Mouse (Mus musculus) embryonic fibroblast, embryonic 13.5 days (primary cell): ENCODE results near the gene Tnik. TPM values are rescaled to one million over a fixed set of nuclear protein-coding genes. Genes with fewer than 3 reads are reported as not detected.

ENCODE experiments used
- H3K27ac ChIP-seq: 2 replicates; pipeline ENCODE4 v1.5.1; 2012; ENCODE audit warnings: low read length, control low read depth, inconsistent platforms; ENCODE audit not compliant: insufficient read depth
- H3K4me1 ChIP-seq: 2 replicates; pipeline ENCODE4 v1.6.1; 2011; ENCODE audit warnings: low read length; ENCODE audit not compliant: control insufficient read depth, insufficient read depth
- H3K4me3 ChIP-seq: 2 replicates; pipeline ENCODE4 v1.5.1; 2011; ENCODE audit warnings: mild to moderate bottlenecking, control low read depth, low read length; ENCODE audit not compliant: insufficient read depth
- CTCF ChIP-seq: IDR thresholded peaks from 2 replicates; pipeline ENCODE4 v1.5.1; 2011; ENCODE audit warnings: mild to moderate bottlenecking, control low read depth, low read length, moderate library complexity, borderline replicate concordance; ENCODE audit not compliant: insufficient read depth
- POLR2A ChIP-seq: IDR thresholded peaks from 2 replicates; pipeline ENCODE4 v1.6.1; 2011; ENCODE audit warnings: low read depth, mild to moderate bottlenecking, control low read depth, low read length, moderate library complexity
- polyA plus RNA-seq: library from polyadenylated mRNA; stranded (reverse); fragments of >200 nt; gene quantifications from 2 replicates; pipeline ENCODE4 v1.2.4, GENCODE M21; 2011; ENCODE audit warnings: low read depth; ENCODE audit not compliant: missing spikeins, insufficient read length

Gene Tnik
- polyA plus RNA-seq, 1 experiment: 17.6 TPM

DNA sequence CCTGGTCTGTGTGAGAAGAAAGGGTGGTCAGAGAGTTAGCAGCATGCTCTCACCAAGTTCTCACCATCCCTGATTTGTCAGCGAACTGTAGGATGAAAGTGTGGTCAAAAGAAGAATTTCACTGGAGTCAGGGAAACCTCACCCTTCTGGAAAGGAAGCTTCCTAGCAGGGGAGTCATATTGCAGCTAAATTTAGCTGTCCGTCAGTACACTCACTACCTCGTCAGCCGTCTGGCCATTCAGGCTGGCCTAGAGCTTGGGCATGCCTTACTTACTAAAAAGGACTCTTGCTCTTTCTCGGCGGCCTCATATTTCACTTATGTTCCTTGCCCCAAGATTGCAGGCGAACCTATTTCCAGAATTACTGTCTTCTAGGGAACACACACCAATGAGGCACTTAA lies 222.7 kb downstream of the Tnik start:
- Histone ChIP-seq H3K27ac (peak overlapping the region; percentile 99), H3K4me1 (peaks cover 12% of the 10 kb centered on the region), H3K4me3 (no peak overlapping the region)
- TF ChIP-seq CTCF (no peak), POLR2A (peak; percentile 31)

GRCm38 (mm10) chr3:28487418-28487817 lies 224.4 kb downstream of the Tnik start:
- TF ChIP-seq POLR2A (no peak), CTCF (no peak)
- no peak overlapping the region for H3K27ac ChIP-seq
- H3K4me3 ChIP-seq: no peak overlapping the region
- H3K4me1 ChIP-seq: peaks cover 12% of the 10 kb centered on the region

GRCm38 (mm10) chr3:28491085-28492041 lies 228.3 kb downstream of the Tnik start:
- no peak for TF ChIP-seq POLR2A
- no peak for TF ChIP-seq CTCF
- no peak overlapping the region; the same call in 1 of the 2 replicates for H3K27ac ChIP-seq

GRCm38 (mm10) chr3:28496806-28497502 lies 233.9 kb downstream of the Tnik start:
- H3K27ac ChIP-seq: no peak overlapping the region
- H3K4me1 ChIP-seq: no peaks in the 10 kb centered on the region
- TF ChIP-seq POLR2A: no peak
- no peak for TF ChIP-seq CTCF
- H3K4me3 ChIP-seq: no peak overlapping the region

More at GRCm38 (mm10) chr3:28491085-28492041, 228.3 kb downstream of the Tnik start:
- Histone ChIP-seq H3K4me3 (no peak overlapping the region), H3K4me1 (no peaks in the 10 kb centered on the region; the same call in 1 of the 2 replicates)

DNA sequence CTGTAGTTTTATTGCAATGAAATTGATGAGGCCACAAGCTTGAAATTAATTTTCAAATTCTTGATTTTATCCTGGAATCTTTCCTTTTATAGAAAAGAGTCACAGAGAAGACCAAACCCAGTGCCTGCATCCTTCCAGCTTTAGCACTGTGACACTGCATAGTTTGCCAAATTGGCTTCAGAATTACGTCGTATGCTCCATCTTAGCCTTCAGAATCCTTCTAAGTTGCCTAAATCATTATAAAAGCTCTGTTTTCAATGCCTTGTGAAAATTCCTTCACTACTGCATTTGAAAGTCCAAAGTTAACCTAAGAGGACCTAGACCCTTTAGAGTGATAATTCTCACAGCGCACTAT lies 234.5 kb downstream of the Tnik start:
- no peak overlapping the region for H3K4me3 ChIP-seq
- TF ChIP-seq CTCF: no peak
- TF ChIP-seq POLR2A: no peak
- no peak overlapping the region for H3K27ac ChIP-seq
- no peaks in the 10 kb centered on the region for H3K4me1 ChIP-seq

DNA sequence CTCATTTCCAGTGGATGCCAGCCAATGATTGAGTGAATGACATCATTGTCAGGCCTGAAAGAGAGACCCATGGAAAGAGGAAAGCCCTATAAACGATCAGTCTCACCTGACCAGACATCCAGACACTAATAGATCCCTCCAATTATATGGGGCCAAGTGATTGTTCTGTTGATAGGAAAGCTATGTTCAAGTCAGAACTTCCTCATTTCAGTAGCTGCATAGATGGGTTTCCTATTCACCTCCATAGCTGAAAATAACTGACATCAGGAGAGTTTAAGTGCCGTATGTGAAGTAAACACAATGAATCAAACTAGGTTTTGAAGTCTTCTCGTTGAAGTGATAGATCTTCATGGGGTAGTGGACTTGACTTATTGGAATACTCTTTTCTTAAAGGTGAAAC lies 239.7 kb downstream of the Tnik start:
- Histone ChIP-seq H3K4me3 (no peak overlapping the region), H3K4me1 (no peaks in the 10 kb centered on the region), H3K27ac (no peak overlapping the region)
- TF ChIP-seq CTCF: no peak
- no peak for TF ChIP-seq POLR2A

DNA sequence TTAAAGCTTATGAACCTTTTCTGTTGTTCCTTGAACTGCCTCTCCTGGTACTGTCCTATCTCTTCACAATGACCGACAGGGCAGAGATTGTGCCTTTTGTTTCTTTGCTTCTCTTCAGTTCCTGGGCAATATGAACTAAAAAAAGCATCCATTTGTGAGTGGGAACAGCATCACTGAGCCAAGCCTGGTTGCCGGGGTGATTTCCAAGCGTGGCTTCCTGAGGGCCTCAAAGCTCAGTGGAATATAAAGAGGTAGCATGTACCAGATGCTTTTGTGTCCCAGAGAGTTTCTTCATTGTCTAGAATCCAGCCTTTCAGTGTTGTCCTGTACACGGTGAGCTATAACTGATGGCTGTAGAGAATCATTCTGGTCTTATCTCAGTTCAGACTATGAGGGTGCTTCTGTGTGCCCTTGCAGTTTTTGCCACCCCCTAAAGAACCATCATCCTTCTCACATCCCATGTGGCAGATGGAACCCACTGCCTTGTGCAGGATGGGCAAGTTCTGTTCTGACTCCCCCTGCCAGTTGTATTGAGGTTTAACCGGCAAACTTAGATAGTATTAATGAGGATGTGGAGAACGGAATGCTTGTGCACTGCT lies 246.4 kb downstream of the Tnik start:
- Histone ChIP-seq H3K27ac (no peak overlapping the region), H3K4me1 (no peaks in the 10 kb centered on the region)
- TF ChIP-seq POLR2A: no peak
- TF ChIP-seq CTCF: no peak

DNA sequence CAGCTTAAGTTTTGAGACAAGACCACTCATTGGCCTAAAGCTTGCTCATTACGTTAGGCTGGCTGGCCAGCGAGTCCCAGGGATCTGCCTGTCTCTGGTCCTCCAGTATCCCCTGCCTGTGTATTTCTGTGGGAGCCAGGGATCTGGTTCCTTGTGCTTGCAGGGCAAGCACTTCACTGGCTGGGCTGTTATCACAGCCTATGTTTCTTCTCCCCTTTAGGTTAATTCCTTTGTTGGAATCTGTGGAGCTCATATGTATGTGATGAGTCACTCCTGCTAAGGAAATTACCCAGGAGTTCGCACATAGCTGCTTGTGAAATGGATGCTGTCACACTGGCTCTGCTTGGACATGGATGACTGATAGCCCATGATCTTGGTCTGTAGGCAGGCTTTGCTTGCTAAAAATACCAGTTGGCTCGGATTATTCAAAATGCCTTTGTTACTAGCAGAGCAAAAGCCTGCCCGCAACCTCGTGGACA lies 260.0 kb downstream of the Tnik start:
- Histone ChIP-seq H3K27ac (peak overlapping the region; percentile 95), H3K4me1 (peaks cover 10% of the 10 kb centered on the region), H3K4me3 (no peak overlapping the region)
- TF ChIP-seq CTCF (no peak), POLR2A (no peak)

More for the DNA sequence above, 246.4 kb downstream of the Tnik start:
- H3K4me3 ChIP-seq: no peak overlapping the region

GRCm38 (mm10) chr3:28523541-28524165 lies 260.6 kb downstream of the Tnik start:
- peaks cover 10% of the 10 kb centered on the region for H3K4me1 ChIP-seq

More at GRCm38 (mm10) chr3:28523541-28524165, 260.6 kb downstream of the Tnik start:
- Histone ChIP-seq H3K4me3 (no peak overlapping the region), H3K27ac (peak overlapping the region; percentile 95)
- TF ChIP-seq POLR2A (no peak), CTCF (no peak)
